Mouse (Mus musculus) 3134 (cell line): ENCODE measurements around the gene Rnf26.
A peak's percentile ranks its signal among the peaks of the same experiment; 100 is the strongest.

ENCODE experiments used
- DNase-seq: peaks from one replicate; pipeline ENCODE4 v3.0.0-alpha.2; 2011; ENCODE audit warnings: low spot score; ENCODE audit not compliant: insufficient read length; ENCODE audit errors: extremely low read depth

Gene Rnf26

DNA sequence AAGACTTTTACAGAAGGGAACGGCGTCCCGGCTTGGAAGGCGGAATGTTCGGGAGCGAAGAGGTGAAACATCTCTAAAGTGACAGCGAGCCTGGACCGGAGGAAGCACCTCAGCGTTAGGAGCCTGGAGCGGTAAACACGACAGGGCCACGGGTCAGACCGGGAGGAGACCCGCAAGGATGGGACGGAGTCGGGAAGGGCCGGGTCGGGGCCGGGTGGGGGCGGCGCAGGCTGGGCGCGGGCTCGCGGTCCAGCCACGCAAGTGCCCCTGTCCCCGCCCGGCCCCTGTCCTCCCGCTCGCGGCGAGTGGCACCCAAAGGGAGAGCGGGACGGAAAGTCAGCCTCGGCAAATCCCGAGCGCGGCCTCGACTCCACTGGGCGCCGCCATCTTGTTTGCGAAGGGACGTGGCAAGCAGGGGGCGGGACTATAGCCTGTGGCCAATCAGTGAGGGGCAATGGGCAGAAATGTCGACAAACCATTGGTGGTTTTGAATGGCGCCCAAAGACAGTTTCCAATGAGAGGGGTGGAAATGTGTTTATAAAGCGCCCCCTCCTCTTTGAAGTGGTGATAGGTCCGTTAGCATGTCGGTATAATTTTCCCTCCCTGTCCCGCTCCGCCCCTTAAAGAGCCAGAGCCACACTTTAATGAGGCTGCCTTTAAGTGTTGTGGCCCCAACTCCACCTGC lies at the start of gene Rnf26, which contains the start of gene Gm49380:
TSS of gene Rnf26 (minus strand) at position 413 of the 685 bp plus-strand sequence.
TSS of gene Gm49380 (minus strand) at position 396 of the 685 bp plus-strand sequence.
- peak; percentile 87 for DNase-seq

DNA sequence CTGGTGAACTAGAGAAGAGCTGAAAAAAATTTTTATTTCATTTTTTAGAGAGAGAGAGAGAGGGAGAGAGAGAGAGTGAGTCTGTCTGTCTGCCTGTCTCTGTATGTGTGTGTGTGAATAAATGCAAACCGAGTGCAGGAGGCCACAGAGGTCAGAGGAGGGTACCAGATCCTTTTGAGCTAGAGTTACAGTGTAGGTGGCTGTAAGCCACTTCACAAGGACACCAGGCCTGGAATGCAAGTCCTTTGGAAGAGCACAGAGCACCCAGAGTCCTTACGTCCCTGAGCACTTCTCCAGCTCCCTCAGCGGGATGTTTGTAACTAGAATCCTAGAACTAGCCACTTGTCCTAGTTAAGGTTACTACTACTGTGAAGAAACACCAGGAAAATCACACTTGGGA lies 46.6 kb upstream of the Rnf26 start:
- DNase-seq: no peak

DNA sequence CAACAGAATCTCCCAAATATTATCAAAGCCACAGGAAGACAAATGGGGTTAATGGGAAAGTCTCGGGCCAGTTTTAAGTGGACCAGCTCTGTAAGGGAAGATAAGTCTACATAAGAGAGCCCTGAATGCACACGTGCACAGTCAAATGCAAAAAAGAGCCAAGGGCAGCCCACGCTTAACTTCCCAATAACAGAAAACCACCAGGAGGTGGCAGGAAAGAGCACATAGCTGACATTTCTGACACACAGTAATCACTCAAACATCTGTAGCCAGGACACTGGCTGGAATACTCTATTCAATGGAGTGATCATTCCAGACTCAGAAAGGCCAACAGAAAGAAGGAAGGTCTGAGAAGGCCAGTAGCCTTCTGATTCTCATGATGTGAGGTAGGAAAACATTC lies 34.0 kb upstream of the Rnf26 start:
- DNase-seq: no peak

DNA sequence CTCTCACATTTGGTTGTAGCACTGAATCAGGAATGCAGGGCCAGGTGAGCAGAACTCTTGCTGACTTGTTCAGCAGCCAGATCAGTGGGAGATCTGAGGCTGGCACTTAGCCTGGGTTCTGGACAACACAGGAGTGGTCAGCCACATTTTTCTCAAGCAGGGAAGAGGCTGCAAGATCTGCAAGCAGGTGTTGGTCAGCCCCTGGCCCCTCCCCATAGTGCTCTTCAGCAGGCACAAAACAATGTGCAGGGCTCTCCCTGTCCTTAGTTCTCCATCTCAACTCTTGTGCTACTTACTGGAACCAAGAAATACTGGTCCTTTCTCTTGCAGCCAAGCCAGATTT lies 31.4 kb upstream of the Rnf26 start:
- no peak for DNase-seq

GRCm38 (mm10) chr9:44144023-44144717 lies 30.9 kb upstream of the Rnf26 start:
- DNase-seq: no peak

DNA sequence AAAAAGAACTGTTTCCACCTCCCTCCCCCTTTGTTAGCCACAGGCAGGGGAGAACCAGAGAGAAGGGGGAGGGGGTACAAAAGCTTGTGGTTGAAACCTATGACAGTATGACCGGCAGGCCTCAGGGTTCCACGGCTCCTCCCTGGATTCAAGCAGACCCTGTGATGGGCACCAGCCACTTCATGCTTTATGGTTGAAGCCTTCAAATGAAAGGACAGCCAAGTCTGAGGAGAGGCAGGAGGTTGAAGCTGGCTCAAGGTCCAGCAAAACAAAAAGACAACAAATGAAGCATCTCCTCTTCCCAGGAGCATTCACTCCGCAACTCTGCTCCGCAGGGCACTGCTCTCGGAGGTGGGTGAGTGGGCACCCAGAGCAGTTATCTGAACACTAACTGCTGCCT lies 30.1 kb upstream of the Rnf26 start:
- DNase-seq: no peak

GRCm38 (mm10) chr9:44141951-44142350 lies 28.6 kb upstream of the Rnf26 start:
- no peak for DNase-seq

GRCm38 (mm10) chr9:44137846-44138245 lies 24.5 kb upstream of the Rnf26 start:
- DNase-seq: no peak

DNA sequence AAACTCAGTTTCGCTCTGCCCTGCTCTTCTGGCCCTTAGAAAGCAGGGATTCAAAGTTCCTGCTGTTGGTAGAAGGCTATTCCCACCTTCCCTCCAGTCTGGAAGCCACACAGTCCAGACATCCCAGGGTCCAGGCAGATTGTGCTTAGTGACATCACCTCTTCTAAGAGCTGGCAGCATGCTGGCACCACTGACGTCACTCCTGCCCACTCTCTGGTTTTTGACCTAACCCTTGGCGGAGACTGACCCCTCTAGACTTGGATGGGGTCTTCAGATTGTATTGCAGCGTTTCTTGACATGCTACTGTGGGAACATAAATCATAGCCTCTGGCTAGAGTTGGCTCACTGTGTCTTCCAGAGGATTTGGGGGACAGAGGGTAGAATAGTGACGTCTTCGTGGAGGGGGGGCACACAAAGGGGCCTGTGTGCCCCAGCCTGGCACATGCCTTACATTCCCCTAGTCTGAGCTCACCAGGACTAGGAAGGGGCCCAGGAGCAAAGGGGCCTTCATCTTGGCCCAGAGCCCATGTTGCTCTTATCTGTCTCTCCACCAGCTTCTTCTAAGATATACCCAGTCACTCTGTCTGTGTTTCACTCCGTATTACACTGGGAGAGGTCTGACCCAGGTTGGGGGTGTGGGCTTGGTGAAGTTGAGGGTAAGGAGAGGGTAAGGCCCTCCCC lies 22.6 kb upstream of the Rnf26 start:
- no peak for DNase-seq

DNA sequence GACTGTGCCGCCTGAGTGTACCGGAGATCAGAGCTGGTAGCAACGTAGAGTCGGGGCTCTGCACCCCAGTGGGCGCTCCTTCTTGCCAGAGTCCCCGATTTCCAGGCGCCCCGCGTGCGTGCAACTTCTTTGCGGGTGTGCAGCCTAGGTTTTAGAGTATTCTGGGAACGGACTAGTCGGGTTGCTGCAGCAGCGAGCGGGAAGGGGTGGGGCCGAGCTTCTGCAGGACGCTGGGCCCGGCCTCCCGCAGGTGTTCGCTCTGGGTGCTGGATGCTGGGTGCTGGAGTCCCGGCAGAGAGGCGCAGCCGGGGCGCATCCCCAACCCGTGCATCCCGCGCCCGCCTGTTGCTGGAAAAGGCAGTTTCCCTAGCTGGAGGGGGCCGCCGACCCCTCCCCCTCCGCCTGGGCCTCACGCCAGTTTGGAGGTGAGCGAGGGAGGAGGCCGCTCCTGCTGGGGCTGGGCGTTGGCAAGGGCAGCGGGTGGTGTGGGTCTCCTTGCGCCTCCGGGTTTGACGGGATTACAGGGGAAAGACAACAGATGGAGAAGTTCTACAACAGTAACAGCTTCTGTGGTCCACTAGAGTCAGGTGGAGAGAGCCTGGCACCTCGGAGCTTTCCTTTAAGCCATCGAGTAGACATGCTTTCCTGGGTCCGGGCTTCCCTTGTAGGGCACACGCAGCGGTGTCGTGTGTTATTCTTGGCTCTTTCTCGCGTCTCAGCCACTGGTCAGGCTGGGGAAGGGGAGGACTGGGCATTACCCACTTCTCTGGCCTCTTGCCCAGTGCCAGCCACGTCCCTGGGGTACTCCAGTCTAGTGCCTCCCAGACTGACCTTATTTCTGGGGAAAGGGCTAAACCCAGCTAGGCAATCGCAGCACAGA lies 21.8 kb upstream of the Rnf26 start:
- peak; percentile 62 for DNase-seq

DNA sequence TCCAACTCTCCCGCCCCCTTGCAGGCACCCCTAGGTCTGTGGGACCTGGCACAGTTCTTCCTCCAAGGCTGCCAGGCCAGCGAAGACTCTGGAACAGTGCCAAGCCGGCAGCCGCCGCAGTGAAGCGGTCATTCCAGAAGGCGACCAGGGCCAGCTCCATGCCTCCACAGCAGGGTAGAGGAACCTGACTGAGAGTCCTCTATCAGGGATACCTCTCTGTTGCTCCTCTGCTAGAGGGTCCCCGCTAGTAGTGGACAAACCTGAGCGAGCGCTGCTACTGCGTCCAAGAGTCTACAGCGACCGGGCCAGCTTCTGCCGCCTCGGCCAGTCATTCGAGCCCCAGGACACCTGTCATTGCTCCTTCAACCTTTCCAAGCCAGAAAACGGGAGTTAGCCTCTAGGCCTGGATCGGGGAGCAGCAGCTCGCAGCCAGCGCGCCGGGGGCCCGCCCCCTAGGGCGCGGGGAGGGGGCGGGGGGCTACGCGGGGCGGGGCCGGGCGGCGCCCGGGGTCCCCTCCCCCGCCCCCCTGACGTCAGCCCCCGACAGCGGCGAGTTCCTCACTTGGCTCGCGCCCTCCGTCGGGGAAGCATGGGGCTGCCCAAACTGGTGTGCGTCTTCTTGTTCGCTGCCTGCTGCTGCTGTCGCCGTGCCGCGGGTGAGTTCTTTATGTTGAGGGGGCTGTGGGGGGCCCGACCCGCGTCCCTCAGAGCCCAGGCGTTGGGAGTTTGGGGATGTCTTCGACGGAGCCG lies 21.0 kb upstream of the Rnf26 start, which contains the start of gene Mcam:
TSS of gene Mcam (plus strand) at position 369 of the 750 bp plus-strand sequence.
- DNase-seq: peak; percentile 70

DNA sequence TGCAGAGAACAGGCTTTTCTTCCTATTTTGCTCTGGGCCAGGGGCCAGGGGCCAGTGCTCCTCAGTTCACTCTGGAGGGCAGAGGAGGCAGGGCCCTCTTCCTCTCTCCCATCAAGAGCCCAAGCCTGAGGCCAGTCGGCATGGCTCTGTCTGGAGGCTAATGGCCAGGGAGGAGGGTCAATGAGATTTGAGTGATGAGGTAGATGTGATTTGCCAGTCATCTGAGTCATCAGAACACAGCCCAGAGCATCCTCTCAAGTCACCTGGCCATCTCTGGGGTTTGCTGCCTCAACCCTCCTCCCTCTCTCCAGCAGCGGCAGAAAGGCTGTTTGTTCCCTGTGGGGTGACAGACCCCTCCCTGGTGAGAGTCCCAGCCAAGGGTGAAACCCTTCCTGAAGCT lies 20.0 kb upstream of the Rnf26 start:
- DNase-seq: no peak

- no peak for DNase-seq
Observed at GRCm38 (mm10) chr9:44132200-44132599, 18.9 kb upstream of the Rnf26 start.

- DNase-seq: no peak
Observed at GRCm38 (mm10) chr9:44131276-44131590, 17.9 kb upstream of the Rnf26 start.

GRCm38 (mm10) chr9:44130581-44131275 lies 17.4 kb upstream of the Rnf26 start:
- peak; percentile 41 for DNase-seq

DNA sequence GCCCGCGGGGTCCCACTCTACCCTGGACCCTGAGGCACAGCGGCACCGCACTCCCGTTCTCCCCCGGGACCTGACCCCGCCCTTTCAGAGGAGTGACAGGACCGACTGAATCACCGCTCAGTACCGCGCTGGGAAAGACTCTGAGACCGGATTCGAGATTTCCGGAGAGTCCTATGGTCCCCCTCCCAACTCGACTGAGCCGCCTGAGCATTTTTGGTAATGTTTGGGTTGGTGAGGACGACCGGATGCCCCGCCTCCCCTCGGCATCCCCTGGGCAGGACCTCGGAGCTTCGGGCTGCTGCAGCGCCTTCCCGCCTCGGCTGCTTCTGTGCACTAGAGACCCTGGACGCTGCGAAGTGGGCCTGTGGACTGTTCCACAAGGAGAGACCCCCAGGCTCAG lies 16.7 kb upstream of the Rnf26 start:
- peak; percentile 77 for DNase-seq

GRCm38 (mm10) chr9:44129633-44130032 lies 16.3 kb upstream of the Rnf26 start:
- DNase-seq: no peak

GRCm38 (mm10) chr9:44127351-44127801 lies 14.1 kb upstream of the Rnf26 start:
- no peak for DNase-seq

DNA sequence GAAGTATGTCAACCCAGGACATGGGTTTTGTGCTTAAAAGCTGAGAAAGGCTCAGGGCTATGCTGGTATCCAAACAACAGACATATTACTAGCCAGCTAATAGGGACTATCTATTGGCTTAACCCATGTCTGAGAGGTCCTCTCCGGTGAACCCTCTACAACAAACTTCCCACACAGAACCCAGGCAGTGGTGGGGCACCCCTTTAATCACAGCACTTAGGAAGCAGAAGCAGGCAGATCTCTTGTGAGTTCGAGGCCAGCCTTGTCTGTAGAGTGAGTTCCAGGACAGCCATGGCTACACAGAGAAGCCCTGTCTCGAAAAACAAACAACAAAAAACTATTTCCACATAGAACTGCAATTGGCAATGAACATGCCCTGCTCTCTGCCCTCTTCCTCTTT lies 13.4 kb upstream of the Rnf26 start:
- no peak for DNase-seq
